In the genomic region with DNA sequence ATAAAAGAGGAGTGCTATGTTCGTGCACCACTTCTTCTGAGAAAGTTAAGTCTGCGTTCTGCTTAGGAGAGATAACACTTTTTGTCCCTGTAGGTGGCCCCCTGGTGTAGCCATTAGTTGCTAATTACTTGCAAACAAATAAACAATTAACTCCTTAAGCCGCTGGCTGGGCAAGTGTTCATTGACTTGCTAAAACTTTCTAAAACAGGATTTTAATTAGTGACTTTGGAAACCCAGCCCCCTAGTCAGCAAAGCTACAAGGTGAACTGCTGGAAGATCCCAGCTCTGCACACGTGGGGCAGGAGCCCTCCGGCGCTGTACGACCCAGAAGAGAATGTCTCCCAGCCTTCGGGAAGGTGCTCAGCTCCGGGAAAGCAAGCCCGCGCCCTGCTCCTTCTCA, we compare ENCODE assay signal across 12 mouse cellular contexts. TPM values are rescaled to one million over a fixed set of nuclear protein-coding genes. Genes with fewer than 3 reads are reported as not detected.
DNase-seq lines count a peak whose midpoint lies in the region; ATAC-seq lines count a peak whose summit lies in the region.
"Had no signal": no experiment of that assay in that cellular context is flagged by ENCODE, and none has a peak within 500 bp of the region (broad histone marks: within the 10 kb centered on the region; RNA-seq: fewer than 3 reads in every experiment).

No protein-coding gene starts in this region.

- no peak overlapping the region for H3K27ac ChIP-seq in heart, embryonic 15.5 days
- no peak overlapping the region for H3K27ac ChIP-seq in embryonic facial prominence, embryonic 14.5 days (replicated peaks; ENCODE audit: low read depth, low read length)
- H3K27ac ChIP-seq: forebrain, embryonic 15.5 days; limb, embryonic 15.5 days had no signal

- H3K9me3 ChIP-seq in heart, embryonic 15.5 days (replicated peaks), result no peaks in the 10 kb centered on the region
- no peaks in the 10 kb centered on the region for H3K9me3 ChIP-seq in embryonic facial prominence, embryonic 14.5 days (ENCODE audit: control insufficient read depth, low read length)
- H3K9me3 ChIP-seq: forebrain, embryonic 15.5 days; limb, embryonic 15.5 days had no signal

- H3K4me2 ChIP-seq in heart, embryonic 15.5 days, result peak overlapping the region; percentile 48
- H3K4me2 ChIP-seq in embryonic facial prominence, embryonic 14.5 days (ENCODE audit: low read depth, low read length), result 0 out of 2 replicates have a peak overlapping the region, but pooled peaks have one; percentile 0
- H3K4me2 ChIP-seq: forebrain, embryonic 15.5 days; limb, embryonic 15.5 days had no signal

- peaks cover 10% of the 10 kb centered on the region; the same call in 1 of the 2 replicates for H3K27me3 ChIP-seq in heart, embryonic 15.5 days
- H3K27me3 ChIP-seq in embryonic facial prominence, embryonic 14.5 days (replicated peaks; ENCODE audit: control insufficient read depth, insufficient read depth, low read length), result peaks cover 7% of the 10 kb centered on the region; the same call in 1 of the 2 replicates
- H3K27me3 ChIP-seq: limb, embryonic 15.5 days had no signal

- intact Hi-C loops in heart, postnatal 25 days (cut with DNase I), result no loop called here

- 6% methylated on average over 11 of the region's 11 CpGs for WGBS in heart, embryonic 15.5 days
- WGBS in embryonic facial prominence, embryonic 14.5 days, result 1% methylated on average over 11 of the region's 11 CpGs

- H3K36me3 ChIP-seq in heart, embryonic 15.5 days, result no peaks in the 10 kb centered on the region
- no peaks in the 10 kb centered on the region for H3K36me3 ChIP-seq in embryonic facial prominence, embryonic 14.5 days (ENCODE audit: control insufficient read depth, insufficient read depth, low read length)
- H3K36me3 ChIP-seq: forebrain, embryonic 15.5 days; limb, embryonic 15.5 days had no signal

- H3K4me1 ChIP-seq in heart, embryonic 15.5 days (replicated peaks), result 0 out of 2 replicates have a peak, but pooled peaks cover 4% of the 10 kb centered on the region
- H3K4me1 ChIP-seq in embryonic facial prominence, embryonic 14.5 days (ENCODE audit: control insufficient read depth, insufficient read depth, low read length), result no peaks in the 10 kb centered on the region

- no peak for ATAC-seq in heart, embryonic 15.5 days (replicated peaks; ENCODE audit: insufficient number of reproducible peaks, insufficient read depth, low FRiP score, low read depth)
- ATAC-seq in embryonic facial prominence, embryonic 14.5 days (ENCODE audit: low read depth), result no peak
- ATAC-seq: forebrain, embryonic 15.5 days had no signal

- 0 out of 2 replicates have a peak overlapping the region, but pooled peaks have one; percentile 3 for H3K4me3 ChIP-seq in heart, embryonic 15.5 days
- H3K4me3 ChIP-seq in embryonic facial prominence, embryonic 14.5 days (ENCODE audit: low read depth, low read length), result no peak overlapping the region
- H3K4me3 ChIP-seq: forebrain, embryonic 15.5 days; limb, embryonic 15.5 days had no signal

- H3K9ac ChIP-seq in heart, embryonic 15.5 days, result no peak overlapping the region
- H3K9ac ChIP-seq in embryonic facial prominence, embryonic 14.5 days (ENCODE audit: low read depth, low read length), result no peak overlapping the region
- H3K9ac ChIP-seq: forebrain, embryonic 15.5 days; limb, embryonic 15.5 days had no signal

- no peak for DNase-seq in heart, postnatal 25 days (ENCODE audit: low spot score)
- peak; percentile 38 for DNase-seq in R1 (ENCODE audit: low read depth, low spot score)
- no peak for DNase-seq in embryonic facial prominence, embryonic 14.5 days (ENCODE audit: low spot score)
- DNase-seq in liver, result peak; percentile 61
- no peak for DNase-seq in thymus, postnatal 0 days (ENCODE audit: low spot score)
- no peak for DNase-seq in lung, adult 18-20 months
- no peak for DNase-seq in urinary bladder, postnatal 4 days (ENCODE audit: low spot score in 2 of 2)
- DNase-seq: cerebellum, adult 9-10 months had no signal

RNA-seq across cellular contexts. Expression of a gene that starts 6.2 kb away (rescaled TPM):
- 0.43 TPM in 1 of 2 replicates, not detected in the other for polyA plus RNA-seq in heart, embryonic 15.5 days (2015; fragmentation: Nextera tagmentation; extraction: Ambion mirVana)
- not detected for total RNA-seq in heart, postnatal 25 days (2021)
- 0.19 TPM in 1 of 2 replicates, not detected in the other for polyA plus RNA-seq in embryonic facial prominence, embryonic 14.5 days (2014; fragmentation: Nextera tagmentation; extraction: Ambion mirVana)
- 1.4 and 2.1 TPM in 2 replicates for polyA plus RNA-seq in thymus, postnatal 0 days (2015; fragmentation: Nextera tagmentation; extraction: Ambion mirVana)
- total RNA-seq: adrenal gland, adult 18-20 months had no signal
- polyA plus RNA-seq: forebrain, embryonic 15.5 days; limb, embryonic 15.5 days had no signal

RNA-seq across cellular contexts. Expression of a gene that starts 29.4 kb away (rescaled TPM):
- 27.0 and 32.4 TPM in 2 replicates for polyA plus RNA-seq in heart, embryonic 15.5 days (2015; fragmentation: Nextera tagmentation; extraction: Ambion mirVana)
- 10 to 100 TPM; 18.4 to 19.4 TPM for total RNA-seq in heart, postnatal 25 days (2021)
- 48.6 and 50.8 TPM in 2 replicates for polyA plus RNA-seq in embryonic facial prominence, embryonic 14.5 days (2014; fragmentation: Nextera tagmentation; extraction: Ambion mirVana)
- polyA plus RNA-seq in thymus, postnatal 0 days (2015; fragmentation: Nextera tagmentation; extraction: Ambion mirVana), result 57.8 and 62.2 TPM in 2 replicates

RNA-seq across cellular contexts. Expression of a gene that starts 38.4 kb away (rescaled TPM):
- polyA plus RNA-seq in heart, embryonic 15.5 days (2015; fragmentation: Nextera tagmentation; extraction: Ambion mirVana), result 1.1 and 1.2 TPM in 2 replicates
- 1 to 10 TPM; 3.6 to 5.7 TPM for total RNA-seq in heart, postnatal 25 days (2021)
- 4.9 and 5.7 TPM in 2 replicates for polyA plus RNA-seq in embryonic facial prominence, embryonic 14.5 days (2014; fragmentation: Nextera tagmentation; extraction: Ambion mirVana)
- 0.19 and 0.20 TPM in 2 replicates for polyA plus RNA-seq in thymus, postnatal 0 days (2015; fragmentation: Nextera tagmentation; extraction: Ambion mirVana)

Comparison
In these comparisons a context has a peak if more than half of its experiments do, and no peak if none do; other contexts are left out.
1. DNase-seq: peak in R1 (single experiment) and liver (single experiment); none in heart, postnatal 25 days (single experiment), embryonic facial prominence, embryonic 14.5 days (single experiment), thymus, postnatal 0 days (single experiment), lung, adult 18-20 months (0 of 2) and urinary bladder, postnatal 4 days (0 of 2).